7 mouse cellular contexts compared by ENCODE assay signal in genomic region chr17:35997713-35998510, GRCm38 (mm10). TPM values are rescaled to one million over a fixed set of nuclear protein-coding genes. Genes with fewer than 3 reads are reported as not detected.
DNase-seq lines count a peak whose midpoint lies in the region; ATAC-seq and TF ChIP-seq lines count a peak whose summit lies in the region.

No protein-coding gene starts in this region.

- no peak for TF ChIP-seq POLR2A in lung, adult 2 months (IDR thresholded peaks at IDR 0.05; ENCODE audit: borderline replicate concordance, extremely low read depth, low read depth, low read length)

- H3K36me3 ChIP-seq in lung, postnatal 0 days (ENCODE audit: insufficient read depth, low read length) = no peaks in the 10 kb centered on the region

- H3K27me3 ChIP-seq in lung, postnatal 0 days (replicated peaks; ENCODE audit: insufficient read depth, low read length) = no peaks in the 10 kb centered on the region

- ATAC-seq in lung, postnatal 0 days = no peak

- TF ChIP-seq EP300 in lung, postnatal 0 days (IDR thresholded peaks at IDR 0.05) = no peak

- H3K4me1 ChIP-seq in lung, adult 2 months (ENCODE audit: control insufficient read depth, insufficient read depth, low read length) = peaks cover 6% of the 10 kb centered on the region; the same call in 1 of the 2 replicates
- no peaks in the 10 kb centered on the region for H3K4me1 ChIP-seq in lung, postnatal 0 days (ENCODE audit: insufficient read depth, low read depth, low read length)

- WGBS in lung, adult 2 months = 51% methylated on average over 12 of the region's 12 CpGs
- WGBS in lung, postnatal 0 days = 52% methylated on average over 12 of the region's 12 CpGs

- H3K4me3 ChIP-seq in lung, adult 2 months (replicated peaks; ENCODE audit: extremely low read depth, low read depth, low read length) = no peak overlapping the region
- no peak overlapping the region for H3K4me3 ChIP-seq in lung, postnatal 0 days (ENCODE audit: low read depth, low read length)

- H3K9ac ChIP-seq in lung, postnatal 0 days (replicated peaks; ENCODE audit: low read depth) = no peak overlapping the region

- H3K9me3 ChIP-seq in lung, postnatal 0 days (ENCODE audit: low read length) = no peaks in the 10 kb centered on the region

- DNase-seq in lung, adult 18-20 months = peak; percentile 60 to 63
- no peak for DNase-seq in lung, adult 2 months
- DNase-seq in c-Kit-negative CD71-positive TER-119-positive erythroid progenitor cells, embryonic 14.5 days (ENCODE audit: low read depth, low spot score) = peak; percentile 51
- DNase-seq in lung, postnatal 0 days (ENCODE audit: low spot score) = peak; percentile 56
- DNase-seq in thymus, postnatal 0 days (ENCODE audit: low spot score) = peak; percentile 41
- DNase-seq in layer of hippocampus, adult 9-11 months = no peak
- no peak for DNase-seq in cerebellum, adult 11-12 months

- H3K4me2 ChIP-seq in lung, postnatal 0 days (replicated peaks; ENCODE audit: low read depth, low read length) = no peak overlapping the region; the same call in 1 of the 2 replicates

- no peak overlapping the region for H3K27ac ChIP-seq in lung, postnatal 0 days (ENCODE audit: low read length)

- TF ChIP-seq CTCF in lung, adult 2 months (IDR thresholded peaks at IDR 0.05; ENCODE audit: insufficient read depth, low read length) = no peak
- TF ChIP-seq CTCF in lung, postnatal 0 days (IDR thresholded peaks at IDR 0.05) = no peak

RNA-seq across cellular contexts. Expression of gene Prr3, which starts 17.9 kb away (rescaled TPM):
- polyA plus RNA-seq in lung, adult 2 months (2012; rRNA removed) = 16.0 and 19.0 TPM in 2 replicates
- 12.6 and 12.9 TPM in 2 replicates for polyA plus RNA-seq in lung, postnatal 0 days (2015; fragmentation: Nextera tagmentation; extraction: Ambion mirVana)
- polyA plus RNA-seq in thymus, postnatal 0 days (2015; fragmentation: Nextera tagmentation; extraction: Ambion mirVana) = 22.0 TPM in 2 replicates

RNA-seq across cellular contexts. Expression of gene Gnl1, which starts 18.3 kb away (rescaled TPM):
- polyA plus RNA-seq in lung, adult 2 months (2012; rRNA removed) = 34.1 and 37.1 TPM in 2 replicates
- polyA plus RNA-seq in lung, postnatal 0 days (2015; fragmentation: Nextera tagmentation; extraction: Ambion mirVana) = 29.6 and 32.1 TPM in 2 replicates
- 38.6 and 42.4 TPM in 2 replicates for polyA plus RNA-seq in thymus, postnatal 0 days (2015; fragmentation: Nextera tagmentation; extraction: Ambion mirVana)

RNA-seq across cellular contexts. Expression of gene H2-T24, which starts 22.4 kb away (rescaled TPM):
- 9.2 and 16.5 TPM in 2 replicates for polyA plus RNA-seq in lung, adult 2 months (2012; rRNA removed)
- 2.7 and 3.7 TPM in 2 replicates for polyA plus RNA-seq in lung, postnatal 0 days (2015; fragmentation: Nextera tagmentation; extraction: Ambion mirVana)
- 4.2 and 6.5 TPM in 2 replicates for polyA plus RNA-seq in thymus, postnatal 0 days (2015; fragmentation: Nextera tagmentation; extraction: Ambion mirVana)

RNA-seq across cellular contexts. Expression of gene Abcf1, which starts 28.4 kb away (rescaled TPM):
- 56.3 and 60.6 TPM in 2 replicates for polyA plus RNA-seq in lung, adult 2 months (2012; rRNA removed)
- 61.2 and 67.8 TPM in 2 replicates for polyA plus RNA-seq in lung, postnatal 0 days (2015; fragmentation: Nextera tagmentation; extraction: Ambion mirVana)
- polyA plus RNA-seq in thymus, postnatal 0 days (2015; fragmentation: Nextera tagmentation; extraction: Ambion mirVana) = 102 and 114 TPM in 2 replicates

RNA-seq across cellular contexts. Expression of gene H2-T23, which starts 34.7 kb away (rescaled TPM):
- polyA plus RNA-seq in lung, adult 2 months (2012; rRNA removed) = 180 and 232 TPM in 2 replicates
- 50.4 and 53.1 TPM in 2 replicates for polyA plus RNA-seq in lung, postnatal 0 days (2015; fragmentation: Nextera tagmentation; extraction: Ambion mirVana)
- 136 and 163 TPM in 2 replicates for polyA plus RNA-seq in thymus, postnatal 0 days (2015; fragmentation: Nextera tagmentation; extraction: Ambion mirVana)

Comparison
In these comparisons a context has a peak if more than half of its experiments do, and no peak if none do; other contexts are left out.
1. DNase-seq: peak in lung, adult 18-20 months (2 of 2), c-Kit-negative CD71-positive TER-119-positive erythroid progenitor cells, embryonic 14.5 days (single experiment), lung, postnatal 0 days (single experiment) and thymus, postnatal 0 days (single experiment); none in lung, adult 2 months (single experiment), layer of hippocampus, adult 9-11 months (single experiment) and cerebellum, adult 11-12 months (single experiment).